10 mouse cellular contexts compared by ENCODE assay signal in the genomic region with DNA sequence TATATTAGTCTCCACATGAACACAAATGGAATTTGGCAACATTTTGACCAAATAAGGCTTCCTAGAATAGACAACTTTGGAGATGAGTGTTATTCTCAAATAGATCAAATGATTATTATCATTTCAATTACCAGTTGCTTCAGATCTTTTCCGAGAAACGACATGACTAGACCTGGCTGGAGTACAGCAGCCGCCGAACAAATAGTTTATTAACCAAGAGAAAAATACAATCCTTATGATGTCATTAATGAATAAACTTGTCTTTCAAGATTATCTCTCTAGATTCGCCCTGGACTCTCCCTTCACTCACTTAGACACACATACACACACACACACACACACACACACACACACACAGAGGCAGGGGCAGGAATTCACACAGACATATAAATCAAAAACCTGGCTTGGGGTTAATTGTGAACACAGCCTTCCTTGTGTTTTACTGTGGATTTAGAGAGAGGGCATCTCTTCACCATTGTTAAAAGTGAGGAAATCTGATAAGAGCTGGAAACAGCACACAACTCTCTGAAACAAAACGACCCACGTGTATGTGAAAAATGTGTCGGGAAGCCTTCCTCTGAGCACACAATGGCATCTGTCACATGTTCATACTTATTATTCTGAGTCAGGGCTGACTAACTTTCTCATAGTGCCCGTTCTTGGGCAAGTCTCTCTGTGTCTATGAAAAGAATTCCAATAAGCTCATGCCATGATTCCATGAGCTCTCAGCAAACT. TPM values are rescaled to one million over a fixed set of nuclear protein-coding genes. Genes with fewer than 3 reads are reported as not detected.
A peak's percentile ranks its signal among the peaks of the same experiment; 100 is the strongest.
DNase-seq lines count a peak whose midpoint lies in the region; ATAC-seq and TF ChIP-seq lines count a peak whose summit lies in the region.
"Had no signal": no experiment of that assay in that cellular context is flagged by ENCODE, and none has a peak within 500 bp of the region (broad histone marks: within the 10 kb centered on the region; RNA-seq: fewer than 3 reads in every experiment).

No protein-coding gene starts in this region.

- no peak overlapping the region for H3K9ac ChIP-seq in heart, adult 2 months (ENCODE audit: low read depth, low read length)
- H3K9ac ChIP-seq in lung, embryonic 15.5 days: no peak overlapping the region
- H3K9ac ChIP-seq: hindbrain, embryonic 14.5 days had no signal

- H3K79me2 ChIP-seq in heart, adult 2 months (replicated peaks; ENCODE audit: control insufficient read depth, insufficient read depth, low read length): no peaks in the 10 kb centered on the region

- peaks cover 3% of the 10 kb centered on the region; the same call in 1 of the 2 replicates for H3K36me3 ChIP-seq in heart, adult 2 months (ENCODE audit: control insufficient read depth, insufficient read depth, low read length)
- H3K36me3 ChIP-seq in lung, embryonic 15.5 days: 0 out of 2 replicates have a peak, but pooled peaks cover 4% of the 10 kb centered on the region
- no peaks in the 10 kb centered on the region for H3K36me3 ChIP-seq in small intestine, adult 2 months (ENCODE audit: control insufficient read depth, insufficient read depth, low read length)

- intact Hi-C loops in heart, adult 2 months (cut with DNase I): no loop called here

- TF ChIP-seq EP300 in heart, adult 2 months (IDR thresholded peaks at IDR 0.05; ENCODE audit: insufficient read depth, low read depth, low read length): no peak

- no peak for TF ChIP-seq CTCF in heart, adult 2 months (IDR thresholded peaks at IDR 0.05)
- no peak for TF ChIP-seq CTCF in small intestine, adult 2 months (IDR thresholded peaks at IDR 0.05; ENCODE audit: extremely low read depth, insufficient read length, insufficient replicate concordance, low read depth, low read length)

- H3K4me3 ChIP-seq in heart, adult 2 months: no peak overlapping the region; the same call in 1 of the 2 replicates
- no peak overlapping the region for H3K4me3 ChIP-seq in lung, embryonic 15.5 days
- H3K4me3 ChIP-seq in brown adipose tissue, adult 24 weeks (ENCODE audit: insufficient read depth, low read depth, low read length): no peak overlapping the region
- no peak overlapping the region for H3K4me3 ChIP-seq in small intestine, adult 2 months (ENCODE audit: low read depth, low read length)

- WGBS in heart, adult 2 months: 31% methylated on average over 9 of the region's 9 CpGs
- 23% methylated on average over 9 of the region's 9 CpGs for WGBS in lung, embryonic 15.5 days
- whole genome bisulfite sequencing in small intestine, adult 2 months: 9% methylated on average over 9 of the region's 9 CpGs

- H3K9me3 ChIP-seq in lung, embryonic 15.5 days: no peaks in the 10 kb centered on the region

- DNase-seq in heart, adult 2 months: no peak
- no peak for DNase-seq in heart, postnatal 4 days
- DNase-seq in lung, postnatal 4 days: no peak
- DNase-seq in ovary, postnatal 14 days (ENCODE audit: low spot score): no peak
- no peak for DNase-seq in layer of hippocampus, postnatal 14 days (ENCODE audit: low spot score in 2 of 2)
- DNase-seq: thymus, postnatal 36 days had no signal

- peak overlapping the region; percentile 6; the same call in 1 of the 2 replicates for H3K4me2 ChIP-seq in lung, embryonic 15.5 days
- H3K4me2 ChIP-seq: hindbrain, embryonic 14.5 days had no signal

- peaks cover 3% of the 10 kb centered on the region; the same call in 1 of the 2 replicates for H3K4me1 ChIP-seq in heart, adult 2 months (ENCODE audit: control insufficient read depth, insufficient read depth, low read length)
- peaks cover 27% of the 10 kb centered on the region for H3K4me1 ChIP-seq in lung, embryonic 15.5 days
- peaks cover 8% of the 10 kb centered on the region for H3K4me1 ChIP-seq in brown adipose tissue, adult 24 weeks (ENCODE audit: control insufficient read depth, insufficient read depth, insufficient read length, low read length)
- H3K4me1 ChIP-seq in small intestine, adult 2 months (ENCODE audit: control insufficient read depth, insufficient read depth, insufficient read length, low read length): peaks cover 14% of the 10 kb centered on the region; the same call in 1 of the 2 replicates

- no peak for ATAC-seq in lung, embryonic 15.5 days (ENCODE audit: borderline replicate concordance, extremely low read depth, low FRiP score, low TSS enrichment)

- peak overlapping the region; percentile 69 for H3K27ac ChIP-seq in heart, adult 2 months
- H3K27ac ChIP-seq in lung, embryonic 15.5 days: peak overlapping the region; percentile 57
- H3K27ac ChIP-seq in brown adipose tissue, adult 24 weeks (replicated peaks; ENCODE audit: low read depth, low read length): peak overlapping the region; percentile 49
- H3K27ac ChIP-seq in small intestine, adult 2 months (ENCODE audit: insufficient read depth, low read depth, low read length): peak overlapping the region; percentile 77
- H3K27ac ChIP-seq: hindbrain, embryonic 14.5 days had no signal

- no peaks in the 10 kb centered on the region for H3K27me3 ChIP-seq in heart, adult 2 months (ENCODE audit: control insufficient read depth, insufficient read depth, low read length)
- H3K27me3 ChIP-seq in lung, embryonic 15.5 days: no peaks in the 10 kb centered on the region
- H3K27me3 ChIP-seq in small intestine, adult 2 months (ENCODE audit: control insufficient read depth, insufficient read depth, low read length): no peaks in the 10 kb centered on the region

- TF ChIP-seq POLR2A in heart, adult 2 months (IDR thresholded peaks at IDR 0.05; ENCODE audit: insufficient read depth, low read depth, low read length): no peak
- no peak for TF ChIP-seq POLR2A in small intestine, adult 2 months (IDR thresholded peaks at IDR 0.05; ENCODE audit: low read depth, low read length)

RNA-seq across cellular contexts. Expression of a gene that starts 30.1 kb away (rescaled TPM):
- 10 to 100 TPM; 21.1 to 22.5 TPM for total RNA-seq in heart, adult 2 months (2021)
- polyA plus RNA-seq in heart, adult 2 months (2012; rRNA removed): 6.3 and 8.8 TPM in 2 replicates
- 10 to 100 TPM; 24.1 to 24.8 TPM for total RNA-seq in heart, postnatal 4 days (2021)
- 36.7 and 39.1 TPM in 2 replicates for polyA plus RNA-seq in lung, embryonic 15.5 days (2015; fragmentation: Nextera tagmentation; extraction: Ambion mirVana)
- 5.0 and 8.5 TPM in 2 replicates for polyA plus RNA-seq in brown adipose tissue, adult 24 weeks (2012; ENCODE audit: insufficient read depth, insufficient read length, missing spikeins)
- 1.4 and 3.3 TPM in 2 replicates for polyA plus RNA-seq in small intestine, adult 2 months (2012; rRNA removed)
- 10 to 100 TPM; 14.7 to 18.7 TPM for total RNA-seq in layer of hippocampus, postnatal 14 days (2021)
